Mouse (Mus musculus): ENCODE measurements at regions not wholly inside any gene's neighbourhood (a gene's known extent, or its start where the extent isn't known, plus 50 kb on each side); places are given as distances from the start of the nearest gene placed in this dataset.

DNA sequence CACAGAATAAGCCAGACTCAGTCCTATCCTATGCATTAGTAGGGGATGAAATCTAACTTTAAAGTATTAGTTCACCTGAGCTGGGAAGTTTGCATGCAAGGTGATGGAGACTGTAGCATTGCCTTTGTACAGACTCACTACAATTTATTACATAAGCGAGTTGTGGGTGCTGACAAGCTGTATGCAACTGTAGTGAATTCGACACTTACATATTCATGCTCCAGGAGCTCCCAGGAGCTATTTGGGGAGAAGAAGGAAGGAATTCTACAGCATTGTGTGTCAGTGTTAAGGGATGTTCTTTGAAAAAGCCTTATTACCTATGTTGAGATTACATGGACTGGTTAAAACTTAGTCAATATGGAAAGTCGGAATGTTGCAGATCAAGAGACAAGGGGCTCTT is 90.6 kb upstream of the Atxn1 start:
- peaks cover 4% of the 10 kb centered on the region for H3K4me1 ChIP-seq (ENCODE audit: control insufficient read depth, insufficient read depth, low read length)
- H3K27ac ChIP-seq (ENCODE audit: insufficient read depth, low read length) = no peak overlapping the region
- TF ChIP-seq CTCF (IDR thresholded peaks at IDR 0.05; ENCODE audit: extremely low read depth, insufficient read depth, low read length) = no peak
- no peak for TF ChIP-seq POLR2A (IDR thresholded peaks at IDR 0.05; ENCODE audit: extremely low read depth, insufficient read depth, low read length)
- no peak overlapping the region for H3K4me3 ChIP-seq (ENCODE audit: insufficient read depth, low read length)

DNA sequence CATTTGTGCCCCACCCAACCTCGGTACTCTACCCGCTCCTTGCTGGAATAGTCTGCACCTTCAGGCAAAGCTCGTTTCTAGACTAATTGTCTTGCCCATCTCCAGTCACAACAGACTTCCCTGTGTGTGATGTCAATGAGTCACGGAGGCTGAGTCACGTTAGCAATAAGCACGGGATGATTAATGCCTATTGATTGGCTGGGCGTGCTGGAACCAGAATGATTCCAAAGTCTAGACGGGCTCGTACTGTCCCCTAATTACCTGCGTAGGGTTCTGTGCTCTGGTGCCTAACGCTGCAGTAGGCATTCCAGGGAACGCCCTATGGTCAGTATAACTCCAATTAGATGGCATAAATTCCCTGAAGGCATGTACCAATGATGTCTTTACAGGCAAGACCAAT is 78.8 kb upstream of the Atxn1 start:
- Histone ChIP-seq H3K4me1 (ENCODE audit: control insufficient read depth, insufficient read depth, low read length) (peaks cover 11% of the 10 kb centered on the region), H3K27ac (ENCODE audit: insufficient read depth, low read length) (peak overlapping the region; percentile 57; the same call in 1 of the 2 replicates), H3K4me3 (ENCODE audit: insufficient read depth, low read length) (0 out of 2 replicates have a peak overlapping the region, but pooled peaks have one; percentile 2)
- TF ChIP-seq POLR2A (IDR thresholded peaks at IDR 0.05; ENCODE audit: extremely low read depth, insufficient read depth, low read length) (no peak), CTCF (IDR thresholded peaks at IDR 0.05; ENCODE audit: extremely low read depth, insufficient read depth, low read length) (no peak)

DNA sequence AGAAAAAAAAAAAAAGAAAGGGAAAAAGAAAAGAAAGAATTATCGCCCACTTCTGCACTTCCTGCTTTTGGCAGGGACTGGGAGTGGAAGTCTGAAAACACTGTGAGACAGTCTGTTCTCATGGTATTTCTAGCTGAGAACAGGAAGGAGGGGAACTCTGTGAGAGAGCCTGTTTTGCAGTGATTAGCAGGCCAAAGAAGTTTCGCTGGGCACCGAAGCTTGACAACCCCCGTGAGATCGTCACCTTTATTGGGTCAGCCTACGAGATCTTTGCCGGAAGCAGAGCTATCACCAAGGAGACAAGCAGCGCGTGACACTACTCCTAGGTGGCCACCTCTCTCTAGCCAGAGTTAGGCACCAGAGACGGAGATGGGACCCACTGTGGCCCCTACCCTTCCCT is 78.2 kb upstream of the Atxn1 start:
- peaks cover 14% of the 10 kb centered on the region for H3K4me1 ChIP-seq (ENCODE audit: control insufficient read depth, insufficient read depth, low read length)
- H3K27ac ChIP-seq (ENCODE audit: insufficient read depth, low read length) = peak overlapping the region; percentile 57; the same call in 1 of the 2 replicates
- H3K4me3 ChIP-seq (ENCODE audit: insufficient read depth, low read length) = 0 out of 2 replicates have a peak overlapping the region, but pooled peaks have one; percentile 2
- TF ChIP-seq POLR2A (IDR thresholded peaks at IDR 0.05; ENCODE audit: extremely low read depth, insufficient read depth, low read length) = no peak
- TF ChIP-seq CTCF (IDR thresholded peaks at IDR 0.05; ENCODE audit: extremely low read depth, insufficient read depth, low read length) = no peak

DNA sequence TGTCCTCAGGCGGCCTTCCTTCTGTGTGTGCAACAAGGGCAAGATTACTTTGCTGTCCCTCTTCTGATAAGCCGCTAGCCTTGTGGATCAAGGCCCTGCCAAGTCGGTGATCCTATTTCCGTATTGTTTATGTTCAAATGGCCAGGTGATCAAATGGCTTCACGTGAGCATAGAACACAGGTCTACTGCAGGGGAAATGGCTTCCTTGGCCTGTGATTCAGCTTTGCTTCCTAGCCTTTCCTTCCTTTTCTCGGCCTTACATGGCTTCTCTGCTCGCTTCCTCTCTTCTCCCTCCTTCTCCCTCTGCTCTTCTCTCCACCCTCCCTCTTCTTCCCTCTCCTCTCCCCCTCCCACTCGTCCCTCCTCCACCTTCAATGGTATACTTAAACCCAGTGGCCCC is 77.4 kb upstream of the Atxn1 start:
- Histone ChIP-seq H3K4me3 (ENCODE audit: insufficient read depth, low read length) (no peak overlapping the region), H3K4me1 (ENCODE audit: control insufficient read depth, insufficient read depth, low read length) (peaks cover 14% of the 10 kb centered on the region), H3K27ac (ENCODE audit: insufficient read depth, low read length) (peak overlapping the region; percentile 55; the same call in 1 of the 2 replicates)
- TF ChIP-seq POLR2A (IDR thresholded peaks at IDR 0.05; ENCODE audit: extremely low read depth, insufficient read depth, low read length) = no peak
- no peak for TF ChIP-seq CTCF (IDR thresholded peaks at IDR 0.05; ENCODE audit: extremely low read depth, insufficient read depth, low read length)

DNA sequence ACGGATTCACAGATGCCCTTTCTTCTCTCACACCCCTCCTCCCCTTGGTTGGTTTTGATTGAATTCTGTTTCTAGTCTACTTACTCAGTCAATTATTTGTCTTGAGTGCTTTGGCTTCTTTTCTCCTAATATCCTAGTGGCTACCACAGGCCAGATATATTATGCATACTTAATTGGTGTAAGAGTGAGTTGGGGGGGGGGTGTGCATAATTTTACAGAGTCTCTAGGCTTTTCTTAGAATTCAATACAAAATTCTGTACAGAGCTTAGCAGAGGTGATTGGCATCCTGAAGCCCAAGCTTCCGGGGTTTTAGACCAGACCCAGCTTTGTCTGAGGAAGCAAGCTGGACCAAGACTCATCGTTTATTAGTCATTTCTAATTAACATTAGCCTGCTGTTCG is 76.7 kb upstream of the Atxn1 start:
- Histone ChIP-seq H3K4me3 (ENCODE audit: insufficient read depth, low read length) (no peak overlapping the region), H3K27ac (ENCODE audit: insufficient read depth, low read length) (no peak overlapping the region), H3K4me1 (ENCODE audit: control insufficient read depth, insufficient read depth, low read length) (peaks cover 14% of the 10 kb centered on the region)
- TF ChIP-seq CTCF (IDR thresholded peaks at IDR 0.05; ENCODE audit: extremely low read depth, insufficient read depth, low read length) (no peak), POLR2A (IDR thresholded peaks at IDR 0.05; ENCODE audit: extremely low read depth, insufficient read depth, low read length) (no peak)

DNA sequence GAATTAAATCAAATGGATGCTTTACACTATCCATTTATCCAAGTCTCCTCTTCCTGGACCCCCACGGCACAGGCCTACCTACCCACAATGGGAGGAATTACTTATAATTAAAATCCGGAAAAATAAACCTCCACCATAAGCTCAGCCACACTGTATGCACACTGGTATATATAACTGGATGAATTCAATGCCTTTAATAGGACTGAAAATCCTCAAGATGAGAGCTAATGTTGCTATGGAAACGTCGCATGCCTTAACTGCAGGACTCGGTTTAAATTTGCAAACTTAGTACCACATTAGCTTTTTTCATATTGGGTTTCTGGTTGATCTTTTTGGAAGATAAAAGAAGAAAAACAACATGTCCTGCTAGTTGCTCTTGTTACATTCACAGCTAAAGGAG is 75.3 kb upstream of the Atxn1 start:
- no peak for TF ChIP-seq CTCF (IDR thresholded peaks at IDR 0.05; ENCODE audit: extremely low read depth, insufficient read depth, low read length)
- Histone ChIP-seq H3K27ac (ENCODE audit: insufficient read depth, low read length) (no peak overlapping the region), H3K4me1 (ENCODE audit: control insufficient read depth, insufficient read depth, low read length) (peaks cover 14% of the 10 kb centered on the region)

DNA sequence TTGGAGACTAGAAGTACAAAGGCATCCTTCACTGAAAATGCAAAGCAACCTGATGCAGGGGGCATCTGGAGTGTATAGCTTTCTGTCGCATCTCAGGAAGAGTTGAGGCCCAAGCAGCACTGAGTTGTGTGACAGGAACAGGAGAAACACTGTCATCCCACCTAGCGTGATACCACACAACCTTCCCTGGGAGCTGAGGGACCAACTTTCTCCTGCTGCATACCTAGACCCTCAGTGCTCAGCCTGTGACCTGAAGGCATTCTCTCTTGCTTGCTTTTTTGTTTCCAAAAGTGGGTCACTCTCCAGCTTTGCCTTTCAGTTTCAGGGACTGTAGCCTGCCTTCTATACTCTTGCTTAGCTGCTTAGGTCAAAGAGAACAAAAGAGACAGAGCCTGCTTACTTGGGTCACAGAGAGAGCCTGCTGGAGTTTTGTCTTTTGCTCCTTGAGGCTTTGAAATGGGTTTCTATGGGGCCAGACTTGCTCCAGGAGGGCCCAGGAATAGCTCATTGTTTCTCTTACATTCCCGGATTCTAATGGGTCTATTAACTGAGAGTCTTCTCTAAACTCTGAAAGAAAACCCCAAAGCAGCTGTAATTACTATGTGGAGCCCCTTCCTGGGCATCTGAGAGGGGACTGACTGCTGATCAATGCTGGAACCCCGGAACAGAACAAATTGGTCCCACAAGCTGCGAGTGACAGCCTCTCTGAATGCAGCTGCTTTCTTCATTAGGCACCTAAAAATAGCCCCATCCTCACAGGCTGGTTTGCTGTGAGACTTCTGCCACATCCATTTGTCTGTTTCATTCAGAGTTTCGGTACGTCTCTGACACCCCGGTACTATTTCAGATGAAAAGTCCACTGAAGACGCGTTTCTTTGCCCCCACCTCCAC is 73.9 kb upstream of the Atxn1 start:
- TF ChIP-seq POLR2A (IDR thresholded peaks at IDR 0.05; ENCODE audit: extremely low read depth, insufficient read depth, low read length) (no peak), CTCF (IDR thresholded peaks at IDR 0.05; ENCODE audit: extremely low read depth, insufficient read depth, low read length) (no peak)
- Histone ChIP-seq H3K27ac (ENCODE audit: insufficient read depth, low read length) (no peak overlapping the region), H3K4me3 (ENCODE audit: insufficient read depth, low read length) (no peak overlapping the region), H3K4me1 (ENCODE audit: control insufficient read depth, insufficient read depth, low read length) (peaks cover 14% of the 10 kb centered on the region)

More for the DNA sequence above, 75.3 kb upstream of the Atxn1 start:
- H3K4me3 ChIP-seq (ENCODE audit: insufficient read depth, low read length) = no peak overlapping the region

DNA sequence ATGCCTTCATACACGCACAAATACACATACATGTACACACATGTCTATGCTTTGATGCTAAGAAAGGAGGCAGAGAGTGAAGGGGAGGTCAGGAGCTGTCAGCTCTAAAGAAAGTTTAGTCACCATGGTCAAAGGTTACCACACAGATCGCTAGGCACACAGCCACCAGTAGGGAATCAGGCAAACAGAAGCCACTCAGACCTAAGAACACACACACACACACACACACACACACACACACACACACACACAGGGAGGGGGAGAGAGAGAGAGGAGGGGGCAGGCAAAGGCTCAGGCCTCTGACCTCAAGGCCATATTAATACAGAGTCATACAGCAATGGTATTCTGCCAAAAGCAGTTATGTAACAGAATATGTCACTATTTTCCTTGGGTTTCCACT is 67.5 kb upstream of the Atxn1 start:
- 0 out of 2 replicates have a peak, but pooled peaks cover under 1% of the 10 kb centered on the region for H3K4me1 ChIP-seq (ENCODE audit: control insufficient read depth, insufficient read depth, low read length)
- no peak overlapping the region for H3K4me3 ChIP-seq (ENCODE audit: insufficient read depth, low read length)
- TF ChIP-seq POLR2A (IDR thresholded peaks at IDR 0.05; ENCODE audit: extremely low read depth, insufficient read depth, low read length) = no peak
- no peak for TF ChIP-seq CTCF (IDR thresholded peaks at IDR 0.05; ENCODE audit: extremely low read depth, insufficient read depth, low read length)
- no peak overlapping the region for H3K27ac ChIP-seq (ENCODE audit: insufficient read depth, low read length)

DNA sequence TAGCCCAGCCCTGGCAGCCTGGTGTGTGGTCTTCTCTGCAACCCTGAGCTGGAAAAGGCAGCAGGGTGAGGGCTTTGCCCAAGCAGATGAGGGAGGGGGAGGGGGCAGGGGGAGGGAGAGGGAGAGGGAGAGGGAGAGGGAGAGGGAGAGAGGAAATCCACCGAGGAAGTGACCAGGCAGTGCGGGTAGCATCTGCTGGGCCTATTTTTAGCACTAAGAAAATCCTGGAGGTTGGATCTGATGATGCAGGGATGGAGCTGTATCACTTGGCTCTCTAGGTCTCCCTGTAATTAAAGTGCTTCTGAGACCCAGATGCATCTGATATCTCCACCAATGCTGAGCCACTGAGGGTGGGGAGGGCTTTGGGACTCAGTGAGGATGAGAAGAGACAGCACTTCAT is 61.2 kb upstream of the Atxn1 start:
- Histone ChIP-seq H3K4me3 (ENCODE audit: insufficient read depth, low read length) (no peak overlapping the region), H3K27ac (ENCODE audit: insufficient read depth, low read length) (no peak overlapping the region), H3K4me1 (ENCODE audit: control insufficient read depth, insufficient read depth, low read length) (peaks cover 4% of the 10 kb centered on the region; the same call in 1 of the 2 replicates)
- no peak for TF ChIP-seq POLR2A (IDR thresholded peaks at IDR 0.05; ENCODE audit: extremely low read depth, insufficient read depth, low read length)
- TF ChIP-seq CTCF (IDR thresholded peaks at IDR 0.05; ENCODE audit: extremely low read depth, insufficient read depth, low read length) = no peak

DNA sequence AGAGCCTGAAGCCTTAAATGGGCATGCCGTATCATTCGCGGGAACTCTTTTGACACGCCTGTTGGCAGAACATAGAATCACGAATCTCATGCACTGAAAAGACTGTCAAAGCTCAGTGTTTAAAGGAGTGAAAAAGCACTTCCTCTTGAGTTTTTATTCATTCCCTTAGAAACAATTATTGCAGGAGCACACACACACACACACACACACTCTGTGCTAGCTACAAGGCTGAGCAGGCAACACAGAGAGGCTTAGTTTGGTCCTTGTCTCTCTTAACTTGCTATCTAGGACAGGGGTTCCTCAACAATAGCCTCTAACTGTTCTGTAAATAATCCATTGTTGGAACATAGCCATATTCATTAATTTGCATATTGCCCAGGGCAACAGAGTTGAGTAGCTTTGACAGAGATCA is 58.8 kb upstream of the Atxn1 start:
- TF ChIP-seq CTCF (IDR thresholded peaks at IDR 0.05; ENCODE audit: extremely low read depth, insufficient read depth, low read length) (no peak), POLR2A (IDR thresholded peaks at IDR 0.05; ENCODE audit: extremely low read depth, insufficient read depth, low read length) (no peak)
- H3K4me3 ChIP-seq (ENCODE audit: insufficient read depth, low read length) = no peak overlapping the region
- peaks cover 4% of the 10 kb centered on the region; the same call in 1 of the 2 replicates for H3K4me1 ChIP-seq (ENCODE audit: control insufficient read depth, insufficient read depth, low read length)
- H3K27ac ChIP-seq (ENCODE audit: insufficient read depth, low read length) = no peak overlapping the region

Data from cortical plate, adult 2 months (tissue).